Mouse (Mus musculus): ENCODE data around the gene Idh2. TPM values are rescaled to one million over a fixed set of nuclear protein-coding genes. Genes with fewer than 3 reads are reported as not detected.

Gene Idh2
- total RNA-seq (2023) = 38.2 TPM

DNA sequence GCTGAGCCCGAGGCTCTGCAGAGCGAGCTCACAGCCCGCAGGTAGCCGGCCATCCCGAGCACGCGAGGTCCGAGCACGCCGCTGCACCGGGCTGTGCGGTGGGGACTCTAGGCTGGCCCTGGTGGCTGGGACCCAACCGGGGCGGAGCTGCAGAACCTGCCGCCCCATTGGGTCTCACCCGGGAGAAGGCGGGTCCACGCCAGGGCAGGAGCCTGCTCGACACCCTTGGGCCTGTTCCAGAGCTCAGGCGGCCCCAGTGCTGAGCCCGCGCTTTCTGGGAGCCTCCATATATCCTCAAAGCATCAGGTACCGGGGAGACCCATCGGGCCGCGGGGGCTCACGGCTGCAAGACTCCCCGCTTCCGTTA is at the start of gene Idh2:
TSS of gene Idh2 (minus strand) at position 169 of the 367 bp plus-strand sequence.

Other genes with a start within 250 kb of the Idh2 start
- 20.2 TPM for gene Ap3s2, start 194.7 kb downstream of the Idh2 start, total RNA-seq (2023)
- gene Arpin, start 180.0 kb downstream of the Idh2 start, total RNA-seq (2023) = not detected
- 26.3 TPM for gene Zfp710, start 90.6 kb downstream of the Idh2 start, total RNA-seq (2023)
- 48.9 TPM for gene Sema4b, start 71.4 kb upstream of the Idh2 start, total RNA-seq (2023)
- gene Cib1, start 117.4 kb upstream of the Idh2 start, total RNA-seq (2023) = 49.5 TPM
- gene Gdpgp1, start 117.5 kb upstream of the Idh2 start, total RNA-seq (2023) = 5.2 TPM
- 1.8 TPM for gene Ttll13, start 131.0 kb upstream of the Idh2 start, total RNA-seq (2023)
- 17.9 TPM for gene Ngrn, start 145.8 kb upstream of the Idh2 start, total RNA-seq (2023)
- 34.9 TPM for gene Vps33b, start 154.3 kb upstream of the Idh2 start, total RNA-seq (2023)
- gene Prc1, start 179.1 kb upstream of the Idh2 start, total RNA-seq (2023) = 2.6 TPM
- 34.9 TPM for gene Rccd1, start 209.1 kb upstream of the Idh2 start, total RNA-seq (2023)
- 135 TPM for gene Unc45a, start 225.6 kb upstream of the Idh2 start, total RNA-seq (2023)
- gene Hddc3, start 227.7 kb upstream of the Idh2 start, total RNA-seq (2023) = 8.1 TPM

All from CD8-positive naive resting alpha-beta T cell, adult 57 days (primary cell).